Mouse (Mus musculus): ENCODE data around the gene Slc11a2. TPM values are rescaled to one million over a fixed set of nuclear protein-coding genes. Genes with fewer than 3 reads are reported as not detected.

The Slc11a2 gene
- total and polyA plus RNA-seq, 3 experiments, result 8.9 to 18.6 (median 13.0) TPM

- DNase-seq (ENCODE audit: extremely low read depth), result no peak
- H3K9ac ChIP-seq (ENCODE audit: insufficient read depth, low read depth), result no peak overlapping the region
- H3K9me3 ChIP-seq (replicated peaks; ENCODE audit: low read length), result no peaks in the 10 kb centered on the region
- H3K27me3 ChIP-seq (replicated peaks), result no peaks in the 10 kb centered on the region
- no peaks in the 10 kb centered on the region for H3K4me1 ChIP-seq (ENCODE audit: control insufficient read depth in 1 of 2, insufficient read depth in 2 of 2)
- no peaks in the 10 kb centered on the region for H3K79me2 ChIP-seq (replicated peaks; ENCODE audit: control insufficient read depth, extremely low read depth, insufficient read depth, poor library complexity, severe bottlenecking)
- H3K4me2 ChIP-seq (ENCODE audit: insufficient read depth, low read depth, poor library complexity, severe bottlenecking), result no peak overlapping the region
- H3K36me3 ChIP-seq (replicated peaks in 1 of 2; ENCODE audit: control insufficient read depth in 1 of 2, insufficient read depth in 1 of 2, low read length in 1 of 2), result peaks cover 51 to 91% of the 10 kb centered on the region in 2 experiments
- no peak overlapping the region for H3K4me3 ChIP-seq (replicated peaks in 1 of 3; ENCODE audit: low read depth in 2 of 3, low read length in 2 of 3, poor library complexity in 1 of 3)
- H3K27ac ChIP-seq (ENCODE audit: insufficient read depth, low read depth), result no peak overlapping the region
- in situ Hi-C loops (cut with MboI; ENCODE audit: low pct_ligation_motif_present, low pct_unique_long_range_greater_than_20kb, low sequenced_read_pairs) (no loop called here), dilution Hi-C loops (cut with MboI; ENCODE audit: extremely low pct_ligation_motif_present, extremely low pct_unique_long_range_greater_than_20kb, low sequenced_read_pairs) (no loop called here)
- no peak for TF ChIP-seq MEF2A (IDR thresholded peaks at IDR 0.05; ENCODE audit: borderline replicate concordance, low read depth, low read length)
- no peak for TF ChIP-seq MAZ (IDR thresholded peaks at IDR 0.05; ENCODE audit: low read depth, low read length)
- no peak for TF ChIP-seq SMC3 (IDR thresholded peaks at IDR 0.05; ENCODE audit: low read depth, low read length)
- no peak for TF ChIP-seq TCF12 (IDR thresholded peaks at IDR 0.05; ENCODE audit: low read depth, low read length)
- TF ChIP-seq RAD21 (IDR thresholded peaks at IDR 0.05; ENCODE audit: low read depth, low read length), result no peak
Measured at GRCm38 (mm10) chr15:100403318-100404000, 21.4 kb downstream of the Slc11a2 start.

DNA sequence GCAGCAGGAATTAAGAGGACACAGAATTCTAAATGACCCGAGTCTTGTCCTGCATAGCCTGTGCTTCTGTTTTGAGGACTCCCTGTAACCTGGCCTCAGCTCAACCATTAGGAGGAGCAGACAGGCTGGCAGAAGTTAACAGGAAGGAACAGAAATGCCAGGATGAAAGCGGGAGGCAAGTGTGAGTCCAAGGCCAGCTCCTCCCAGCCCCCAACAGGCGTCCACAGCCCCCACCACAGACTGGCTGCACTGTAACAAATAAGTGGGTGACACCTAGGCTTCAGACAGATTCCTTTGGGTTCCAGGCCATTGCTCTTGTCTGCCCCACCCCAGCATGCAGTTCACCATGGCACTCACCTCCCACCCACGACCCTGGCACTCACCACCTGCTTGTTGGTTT is 22.1 kb downstream of the Slc11a2 start:
- H3K9ac ChIP-seq (ENCODE audit: insufficient read depth, low read depth), result no peak overlapping the region
- peaks cover 46 to 91% of the 10 kb centered on the region in 2 experiments for H3K36me3 ChIP-seq (replicated peaks in 1 of 2; ENCODE audit: control insufficient read depth in 1 of 2, insufficient read depth in 1 of 2, low read length in 1 of 2)
- dilution Hi-C loops (cut with MboI; ENCODE audit: extremely low pct_ligation_motif_present, extremely low pct_unique_long_range_greater_than_20kb, low sequenced_read_pairs), result no loop called here
- no peaks in the 10 kb centered on the region for H3K27me3 ChIP-seq (replicated peaks)
- H3K4me2 ChIP-seq (ENCODE audit: insufficient read depth, low read depth, poor library complexity, severe bottlenecking), result no peak overlapping the region
- H3K27ac ChIP-seq (ENCODE audit: insufficient read depth, low read depth), result no peak overlapping the region
- H3K4me3 ChIP-seq (replicated peaks in 1 of 3; ENCODE audit: low read depth in 2 of 3, low read length in 2 of 3, poor library complexity in 1 of 3), result no peak overlapping the region
- H3K4me1 ChIP-seq (ENCODE audit: control insufficient read depth in 1 of 2, insufficient read depth in 2 of 2), result no peaks in the 10 kb centered on the region
- in situ Hi-C loops (cut with MboI; ENCODE audit: low pct_ligation_motif_present, low pct_unique_long_range_greater_than_20kb, low sequenced_read_pairs), result no loop called here
- TF ChIP-seq CHD1 (IDR thresholded peaks at IDR 0.05; ENCODE audit: low read depth, low read length), result no peak
- TF ChIP-seq MEF2A (IDR thresholded peaks at IDR 0.05; ENCODE audit: borderline replicate concordance, low read depth, low read length), result no peak
- TF ChIP-seq USF2 (conservative IDR thresholded peaks at IDR 0.05; ENCODE audit: low read depth, low read length), result no peak
- no peak for TF ChIP-seq ELF1 (IDR thresholded peaks at IDR 0.05; ENCODE audit: low read depth, low read length)
- no peak for TF ChIP-seq ZKSCAN1 (IDR thresholded peaks at IDR 0.05; ENCODE audit: borderline replicate concordance, low read depth, low read length)
- TF ChIP-seq MYC (IDR thresholded peaks at IDR 0.05; ENCODE audit: low read depth, low read length), result no peak
- no peak for TF ChIP-seq CTCF (conservative IDR thresholded peaks at IDR 0.05 in 1 of 2, IDR thresholded peaks at IDR 0.05 in 1 of 2; ENCODE audit: low read depth in 2 of 2, low read length in 2 of 2)
- TF ChIP-seq TBP (conservative IDR thresholded peaks at IDR 0.05; ENCODE audit: low read depth, low read length), result no peak
- TF ChIP-seq NRF1 (IDR thresholded peaks at IDR 0.05; ENCODE audit: low read depth, low read length), result no peak
- no peaks in the 10 kb centered on the region for H3K9me3 ChIP-seq (replicated peaks; ENCODE audit: low read length)
- DNase-seq (ENCODE audit: extremely low read depth), result no peak
- H3K79me2 ChIP-seq (replicated peaks; ENCODE audit: control insufficient read depth, extremely low read depth, insufficient read depth, poor library complexity, severe bottlenecking), result no peaks in the 10 kb centered on the region

DNA sequence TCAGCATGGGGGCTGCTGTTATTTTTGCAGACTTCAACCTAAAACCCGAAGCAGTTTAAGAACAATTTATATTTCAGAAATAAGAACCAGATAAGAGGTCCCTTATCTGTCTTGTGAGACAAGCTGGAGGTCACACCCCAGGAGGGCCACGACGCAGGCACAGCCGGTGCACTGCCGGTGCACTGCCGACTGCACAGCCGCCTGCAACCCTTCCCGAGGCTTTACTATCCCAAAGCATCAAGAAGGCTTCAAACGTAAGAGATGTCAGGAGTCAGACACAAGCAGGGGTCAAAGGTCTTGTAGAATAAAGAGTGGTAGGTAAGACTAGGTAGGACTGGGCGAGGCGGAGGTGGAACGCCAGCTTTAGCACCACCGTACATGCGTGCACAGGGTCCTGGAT is 22.5 kb downstream of the Slc11a2 start:
- dilution Hi-C loops (cut with MboI; ENCODE audit: extremely low pct_ligation_motif_present, extremely low pct_unique_long_range_greater_than_20kb, low sequenced_read_pairs) (no loop called here), in situ Hi-C loops (cut with MboI; ENCODE audit: low pct_ligation_motif_present, low pct_unique_long_range_greater_than_20kb, low sequenced_read_pairs) (no loop called here)
- H3K79me2 ChIP-seq (replicated peaks; ENCODE audit: control insufficient read depth, extremely low read depth, insufficient read depth, poor library complexity, severe bottlenecking), result no peaks in the 10 kb centered on the region
- no peak for TF ChIP-seq CTCF (conservative IDR thresholded peaks at IDR 0.05 in 1 of 2, IDR thresholded peaks at IDR 0.05 in 1 of 2; ENCODE audit: low read depth in 2 of 2, low read length in 2 of 2)
- no peak for TF ChIP-seq USF2 (conservative IDR thresholded peaks at IDR 0.05; ENCODE audit: low read depth, low read length)
- TF ChIP-seq EP300 (IDR thresholded peaks at IDR 0.05; ENCODE audit: low read length), result no peak
- no peak for TF ChIP-seq NRF1 (IDR thresholded peaks at IDR 0.05; ENCODE audit: low read depth, low read length)
- peaks cover 48 to 92% of the 10 kb centered on the region in 2 experiments for H3K36me3 ChIP-seq (replicated peaks in 1 of 2; ENCODE audit: control insufficient read depth in 1 of 2, insufficient read depth in 1 of 2, low read length in 1 of 2)
- no peak overlapping the region for H3K27ac ChIP-seq (ENCODE audit: insufficient read depth, low read depth)
- H3K4me3 ChIP-seq (replicated peaks in 1 of 3; ENCODE audit: low read depth in 2 of 3, low read length in 2 of 3, poor library complexity in 1 of 3), result no peak overlapping the region
- no peaks in the 10 kb centered on the region for H3K4me1 ChIP-seq (ENCODE audit: control insufficient read depth in 1 of 2, insufficient read depth in 2 of 2)
- H3K4me2 ChIP-seq (ENCODE audit: insufficient read depth, low read depth, poor library complexity, severe bottlenecking), result no peak overlapping the region
- no peak overlapping the region for H3K9ac ChIP-seq (ENCODE audit: insufficient read depth, low read depth)
- no peaks in the 10 kb centered on the region for H3K27me3 ChIP-seq (replicated peaks)
- no peak for DNase-seq (ENCODE audit: extremely low read depth)
- no peaks in the 10 kb centered on the region for H3K9me3 ChIP-seq (replicated peaks; ENCODE audit: low read length)

Data from CH12.LX (cell line).